Mouse (Mus musculus): Measurements from ENCODE around the gene Nme2.

Gene Nme2

GRCm38 (mm10) chr11:93956159-93956558 lies at the start of gene Nme2:
Gene Nme2, minus strand, starts transcription at chr11:93956259.
- no peak for DNase-seq (ENCODE audit: low spot score in 2 of 2)

GRCm38 (mm10) chr11:94003346-94003745 lies 47.3 kb upstream of the Nme2 start:
- DNase-seq (ENCODE audit: low spot score in 2 of 2): no peak

- DNase-seq (ENCODE audit: low spot score in 2 of 2): no peak
Observed at GRCm38 (mm10) chr11:93999276-93999675, 43.2 kb upstream of the Nme2 start.

- peak in 1 of 2 experiments; percentile 20 for DNase-seq (ENCODE audit: low spot score in 2 of 2)
Observed at GRCm38 (mm10) chr11:93997141-93997775, 41.2 kb upstream of the Nme2 start.

- DNase-seq (ENCODE audit: low spot score in 2 of 2): peak; percentile 13 to 51
Observed at GRCm38 (mm10) chr11:93996306-93997140, 40.5 kb upstream of the Nme2 start.

GRCm38 (mm10) chr11:93995720-93996305 lies 39.8 kb upstream of the Nme2 start, which contains the start of gene Spag9:
Gene Spag9, plus strand, starts transcription at chr11:93996091.
- peak; percentile 81 to 92 for DNase-seq (ENCODE audit: low spot score in 2 of 2)

GRCm38 (mm10) chr11:93995111-93995719 lies 39.2 kb upstream of the Nme2 start:
- DNase-seq (ENCODE audit: low spot score in 2 of 2): peak; percentile 66 to 89

- peak in 1 of 2 experiments; percentile 18 for DNase-seq (ENCODE audit: low spot score in 2 of 2)
Observed at GRCm38 (mm10) chr11:93994531-93994930, 38.5 kb upstream of the Nme2 start.

GRCm38 (mm10) chr11:93988328-93989062 lies 32.4 kb upstream of the Nme2 start:
- no peak for DNase-seq (ENCODE audit: low spot score in 2 of 2)

- no peak for DNase-seq (ENCODE audit: low spot score in 2 of 2)
Observed at GRCm38 (mm10) chr11:93987625-93988327, 31.7 kb upstream of the Nme2 start.

GRCm38 (mm10) chr11:93987026-93987425 lies 31.0 kb upstream of the Nme2 start:
- no peak for DNase-seq (ENCODE audit: low spot score in 2 of 2)

GRCm38 (mm10) chr11:93986298-93986697 lies 30.2 kb upstream of the Nme2 start:
- no peak for DNase-seq (ENCODE audit: low spot score in 2 of 2)

- DNase-seq (ENCODE audit: low spot score in 2 of 2): no peak
Observed at GRCm38 (mm10) chr11:93985265-93985664, 29.2 kb upstream of the Nme2 start.

- no peak for DNase-seq (ENCODE audit: low spot score in 2 of 2)
Observed at GRCm38 (mm10) chr11:93984619-93985018, 28.6 kb upstream of the Nme2 start.

GRCm38 (mm10) chr11:93979502-93980049 lies 23.5 kb upstream of the Nme2 start:
- no peak for DNase-seq (ENCODE audit: low spot score in 2 of 2)

- DNase-seq (ENCODE audit: low spot score in 2 of 2): no peak
Observed at GRCm38 (mm10) chr11:93972951-93973350, 16.9 kb upstream of the Nme2 start.

- no peak for DNase-seq (ENCODE audit: low spot score in 2 of 2)
Observed at GRCm38 (mm10) chr11:93969799-93970198, 13.7 kb upstream of the Nme2 start.

GRCm38 (mm10) chr11:93969171-93969570 lies 13.1 kb upstream of the Nme2 start:
- DNase-seq (ENCODE audit: low spot score in 2 of 2): no peak

- DNase-seq (ENCODE audit: low spot score in 2 of 2): no peak
Observed at GRCm38 (mm10) chr11:93968848-93969128, 12.7 kb upstream of the Nme2 start.

GRCm38 (mm10) chr11:93968005-93968847 lies 12.2 kb upstream of the Nme2 start, which contains the start of the genes Gm20390 and Nme1:
Gene Gm20390, minus strand, starts transcription at chr11:93968293.
Gene Nme1, minus strand, starts transcription at chr11:93968521.
- DNase-seq (ENCODE audit: low spot score in 2 of 2): peak; percentile 93 to 97

Data from urinary bladder, adult 18-20 months (tissue).